Mouse (Mus musculus): ENCODE data around the gene Tep1. TPM values are rescaled to one million over a fixed set of nuclear protein-coding genes. Genes with fewer than 3 reads are reported as not detected.
"Not testable (repeated sequence)": the region's sequence is repeated elsewhere in the genome, so short reads cannot be mapped to it uniquely, and the experiment has no call there.

The Tep1 gene
- polyA plus RNA-seq, 1 experiment from 2014 or later = 3.8 TPM

DNA sequence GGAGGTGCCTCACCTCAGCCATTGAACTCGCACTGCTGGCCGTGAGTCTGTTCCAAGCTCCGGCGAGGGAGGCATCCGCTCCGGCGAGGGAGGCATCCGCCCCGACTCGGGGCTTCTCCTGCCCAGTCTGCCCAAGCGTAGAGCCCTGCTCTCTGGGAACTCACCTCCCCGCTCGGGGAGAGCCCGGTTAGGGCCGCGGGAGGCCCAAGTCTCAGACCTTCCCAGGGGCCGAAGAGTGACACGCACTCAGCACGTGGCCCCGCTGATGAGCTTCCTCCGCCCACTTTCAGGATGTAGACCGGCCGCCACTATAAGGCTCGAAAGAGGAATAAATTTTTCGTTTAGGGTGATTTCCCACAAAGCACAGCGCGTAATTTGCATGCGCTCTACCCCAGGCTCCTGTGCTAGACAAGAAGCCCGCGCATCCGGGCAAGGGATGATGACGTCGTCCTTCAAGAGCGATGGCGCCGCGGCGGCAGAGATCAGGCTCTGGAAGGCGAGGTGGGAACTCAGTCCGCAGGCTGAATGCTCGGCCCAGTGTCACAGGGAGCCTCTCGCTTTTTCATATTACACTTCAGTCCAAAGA, 62.8 kb downstream of the Tep1 start, which contains the start of the genes Ccnb1ip1 and Parp2:
Gene Ccnb1ip1, minus strand, starts transcription at position 246 of the 586 bp plus-strand sequence.
Gene Parp2, plus strand, starts transcription at position 355 of the 586 bp plus-strand sequence.
- WGBS (ENCODE audit: insufficient replicate concordance) = under 1% methylated on average over 42 of the region's 42 CpGs
- no peaks in the 10 kb centered on the region for H3K9me3 ChIP-seq (replicated peaks)
- peak; percentile 100 for ATAC-seq (ENCODE audit: insufficient read depth)
- peaks cover 19% of the 10 kb centered on the region for H3K36me3 ChIP-seq (replicated peaks)
- H3K9ac ChIP-seq = peak within 1 kb of the TSS; percentile 69
- H3K4me3 ChIP-seq (replicated peaks) = peak within 1 kb of the TSS; percentile 65
- peak within 1 kb of the TSS; percentile 82 for H3K4me2 ChIP-seq
- H3K27me3 ChIP-seq = no peaks in the 10 kb centered on the region
- H3K27ac ChIP-seq (replicated peaks) = peak within 1 kb of the TSS; percentile 90
- H3K4me1 ChIP-seq (replicated peaks) = peaks cover 18% of the 10 kb centered on the region

DNA sequence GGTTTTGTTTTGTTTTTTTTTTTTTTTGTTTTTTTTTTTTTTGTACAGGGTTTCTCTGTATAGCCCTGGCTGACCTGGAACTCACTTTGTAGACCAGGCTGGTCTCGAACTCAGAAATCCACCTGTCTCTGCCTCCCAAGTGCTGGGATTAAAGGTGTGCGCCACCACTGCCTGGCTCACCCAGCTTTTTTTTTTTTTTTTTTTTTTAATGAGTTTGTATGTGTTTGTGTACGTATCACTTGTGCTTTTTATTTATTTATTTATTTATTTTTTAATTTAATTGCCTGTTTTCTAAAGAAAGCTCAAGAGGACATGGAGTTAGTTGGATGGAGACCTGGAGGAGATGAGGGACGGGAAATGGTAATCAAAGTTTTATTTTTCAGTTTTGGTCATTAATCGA, 63.9 kb downstream of the Tep1 start:
- 0 out of 2 replicates have a peak overlapping the region, but pooled peaks have one; percentile 90 for H3K27ac ChIP-seq (replicated peaks)
- not testable (repeated sequence) for H3K9me3 ChIP-seq (replicated peaks); ATAC-seq (ENCODE audit: insufficient read depth); H3K9ac ChIP-seq; H3K27me3 ChIP-seq
- 72% methylated on average over 5 of the region's 5 CpGs for WGBS (ENCODE audit: insufficient replicate concordance)
- H3K4me1 ChIP-seq (replicated peaks) = peaks cover 18% of the 10 kb centered on the region
- 0 out of 2 replicates have a peak overlapping the region, but pooled peaks have one; percentile 65 for H3K4me3 ChIP-seq (replicated peaks)
- H3K4me2 ChIP-seq = peak overlapping the region; percentile 82
- peaks cover 11% of the 10 kb centered on the region for H3K36me3 ChIP-seq (replicated peaks)

GRCm38 (mm10) chr14:50804683-50805082, 65.7 kb downstream of the Tep1 start:
- H3K4me3 ChIP-seq (replicated peaks) = no peak overlapping the region
- no peak overlapping the region for H3K9ac ChIP-seq
- WGBS (ENCODE audit: insufficient replicate concordance) = 66% methylated on average over 13 of the region's 13 CpGs
- no peaks in the 10 kb centered on the region for H3K27me3 ChIP-seq
- H3K9me3 ChIP-seq (replicated peaks) = no peaks in the 10 kb centered on the region
- no peak overlapping the region for H3K27ac ChIP-seq (replicated peaks)
- peaks cover 18% of the 10 kb centered on the region for H3K4me1 ChIP-seq (replicated peaks)
- H3K36me3 ChIP-seq (replicated peaks) = no peaks in the 10 kb centered on the region
- no peak overlapping the region for H3K4me2 ChIP-seq
- ATAC-seq (ENCODE audit: insufficient read depth) = no peak

GRCm38 (mm10) chr14:50802843-50803562, 67.4 kb downstream of the Tep1 start:
- ATAC-seq (ENCODE audit: insufficient read depth) = no peak
- H3K27ac ChIP-seq (replicated peaks) = no peak overlapping the region
- no peak overlapping the region for H3K9ac ChIP-seq
- H3K4me3 ChIP-seq (replicated peaks) = no peak overlapping the region
- H3K4me1 ChIP-seq (replicated peaks) = peaks cover 13% of the 10 kb centered on the region
- WGBS (ENCODE audit: insufficient replicate concordance) = 48% methylated on average over 4 of the region's 4 CpGs
- no peak overlapping the region for H3K4me2 ChIP-seq
- no peaks in the 10 kb centered on the region for H3K9me3 ChIP-seq (replicated peaks)
- H3K36me3 ChIP-seq (replicated peaks) = no peaks in the 10 kb centered on the region
- H3K27me3 ChIP-seq = no peaks in the 10 kb centered on the region

DNA sequence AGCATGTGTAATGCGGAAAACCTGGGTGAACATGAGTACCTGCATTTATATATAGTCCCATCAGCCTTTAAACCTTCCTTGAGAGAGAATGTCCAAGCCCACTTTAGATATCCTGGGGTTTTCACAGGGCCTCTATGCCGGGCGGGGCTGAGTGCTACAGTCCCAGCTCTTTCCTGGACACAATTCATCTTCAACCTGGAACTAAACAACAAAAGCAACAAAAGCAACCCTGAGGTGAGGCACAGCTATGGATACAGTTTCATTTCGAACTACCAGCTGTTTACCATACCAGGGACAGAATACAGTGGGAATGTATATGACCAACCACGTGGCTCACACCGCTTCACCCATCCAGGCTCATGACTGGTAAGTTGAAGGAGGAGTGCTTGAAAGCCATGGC, 67.9 kb downstream of the Tep1 start:
- Histone ChIP-seq H3K4me1 (replicated peaks) (peaks cover 12% of the 10 kb centered on the region), H3K9me3 (replicated peaks) (no peaks in the 10 kb centered on the region), H3K9ac (no peak overlapping the region), H3K4me3 (replicated peaks) (no peak overlapping the region), H3K27me3 (no peaks in the 10 kb centered on the region), H3K4me2 (no peak overlapping the region), H3K36me3 (replicated peaks) (no peaks in the 10 kb centered on the region), H3K27ac (replicated peaks) (no peak overlapping the region)
- no peak for ATAC-seq (ENCODE audit: insufficient read depth)
- 76% methylated on average over 6 of the region's 6 CpGs for WGBS (ENCODE audit: insufficient replicate concordance)

GRCm38 (mm10) chr14:50799502-50800259, 70.7 kb downstream of the Tep1 start:
- Histone ChIP-seq H3K9me3 (replicated peaks) (no peaks in the 10 kb centered on the region), H3K27me3 (no peaks in the 10 kb centered on the region), H3K36me3 (replicated peaks) (no peaks in the 10 kb centered on the region), H3K4me1 (replicated peaks) (peaks cover 5% of the 10 kb centered on the region; the same call in 1 of the 2 replicates), H3K4me2 (no peak overlapping the region), H3K27ac (replicated peaks) (no peak overlapping the region), H3K9ac (no peak overlapping the region), H3K4me3 (replicated peaks) (no peak overlapping the region)
- ATAC-seq (ENCODE audit: insufficient read depth) = no peak
- WGBS (ENCODE audit: insufficient replicate concordance) = under 1% methylated on average over 3 of the region's 3 CpGs

DNA sequence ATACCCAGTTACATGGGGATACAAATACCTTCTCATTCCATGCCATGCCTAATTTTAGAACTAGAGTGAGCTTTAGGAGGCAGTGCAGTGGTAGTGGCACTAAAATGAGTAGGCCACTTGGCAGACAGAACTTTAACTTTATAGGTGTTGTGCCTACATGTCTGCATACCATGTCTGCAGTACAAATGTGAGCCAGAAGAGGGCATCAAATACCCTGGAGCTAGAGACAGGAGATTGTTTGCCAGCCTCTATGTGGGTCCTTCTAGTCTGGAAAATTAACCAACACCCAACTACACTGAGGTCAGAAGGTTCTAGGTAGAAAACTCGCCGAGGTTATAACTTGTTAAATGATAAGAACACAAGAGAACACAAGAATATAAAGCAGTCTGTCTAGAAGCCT, 71.8 kb downstream of the Tep1 start:
- 46% methylated on average over 2 of the region's 2 CpGs for WGBS (ENCODE audit: insufficient replicate concordance)

DNA sequence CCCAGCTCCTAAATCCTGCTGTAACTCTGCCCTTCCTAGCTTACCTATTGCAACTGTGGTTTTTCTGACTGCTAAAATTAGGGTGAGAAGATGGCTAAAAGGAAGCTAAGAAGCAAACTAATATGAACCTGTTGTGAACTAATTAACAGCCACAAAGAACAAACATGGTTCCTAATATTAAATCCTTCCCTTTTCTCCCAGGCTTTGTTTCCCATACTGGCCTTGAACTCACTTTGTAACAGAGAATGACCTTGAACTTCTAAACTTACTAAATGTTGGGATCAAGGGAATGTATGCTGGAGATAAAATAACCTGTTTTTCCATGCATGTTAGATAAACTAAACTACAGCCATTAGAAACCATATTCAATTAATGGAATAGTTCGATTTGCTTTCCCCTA, 73.9 kb downstream of the Tep1 start:
- WGBS (ENCODE audit: insufficient replicate concordance) = 54% methylated on average over 1 of the region's 1 CpGs
- ATAC-seq (ENCODE audit: insufficient read depth) = no peak
- no peak overlapping the region for H3K9ac ChIP-seq

More for the DNA sequence above, 71.8 kb downstream of the Tep1 start:
- Histone ChIP-seq H3K4me2 (no peak overlapping the region), H3K27me3 (no peaks in the 10 kb centered on the region), H3K9me3 (replicated peaks) (no peaks in the 10 kb centered on the region), H3K4me1 (replicated peaks) (peaks cover 2% of the 10 kb centered on the region; the same call in 1 of the 2 replicates), H3K9ac (no peak overlapping the region), H3K27ac (replicated peaks) (no peak overlapping the region), H3K36me3 (replicated peaks) (no peaks in the 10 kb centered on the region), H3K4me3 (replicated peaks) (no peak overlapping the region)
- ATAC-seq (ENCODE audit: insufficient read depth) = no peak

GRCm38 (mm10) chr14:50795965-50796364, 74.4 kb downstream of the Tep1 start:
- H3K4me1 ChIP-seq (replicated peaks) = no peaks in the 10 kb centered on the region; the same call in 1 of the 2 replicates
- no peaks in the 10 kb centered on the region for H3K36me3 ChIP-seq (replicated peaks)
- H3K4me2 ChIP-seq = no peak overlapping the region
- no peaks in the 10 kb centered on the region for H3K9me3 ChIP-seq (replicated peaks)
- H3K27me3 ChIP-seq = no peaks in the 10 kb centered on the region
- no peak for ATAC-seq (ENCODE audit: insufficient read depth)
- 67% methylated on average over 4 of the region's 4 CpGs for WGBS (ENCODE audit: insufficient replicate concordance)
- no peak overlapping the region for H3K27ac ChIP-seq (replicated peaks)
- no peak overlapping the region for H3K9ac ChIP-seq
- no peak overlapping the region for H3K4me3 ChIP-seq (replicated peaks)

More for the DNA sequence above, 73.9 kb downstream of the Tep1 start:
- H3K4me3 ChIP-seq (replicated peaks) = no peak overlapping the region
- H3K27me3 ChIP-seq = no peaks in the 10 kb centered on the region
- H3K4me1 ChIP-seq (replicated peaks) = no peaks in the 10 kb centered on the region; the same call in 1 of the 2 replicates
- H3K27ac ChIP-seq (replicated peaks) = no peak overlapping the region
- no peaks in the 10 kb centered on the region for H3K36me3 ChIP-seq (replicated peaks)
- no peak overlapping the region for H3K4me2 ChIP-seq
- H3K9me3 ChIP-seq (replicated peaks) = no peaks in the 10 kb centered on the region

GRCm38 (mm10) chr14:50795261-50795935, 75.0 kb downstream of the Tep1 start:
- Histone ChIP-seq H3K4me3 (replicated peaks) (no peak overlapping the region), H3K9me3 (replicated peaks) (no peaks in the 10 kb centered on the region), H3K27ac (replicated peaks) (no peak overlapping the region), H3K4me1 (replicated peaks) (no peaks in the 10 kb centered on the region; the same call in 1 of the 2 replicates), H3K27me3 (no peaks in the 10 kb centered on the region), H3K4me2 (no peak overlapping the region), H3K9ac (no peak overlapping the region), H3K36me3 (replicated peaks) (no peaks in the 10 kb centered on the region)
- no peak for ATAC-seq (ENCODE audit: insufficient read depth)
- 82% methylated on average over 24 of the region's 24 CpGs for WGBS (ENCODE audit: insufficient replicate concordance)
